Mouse (Mus musculus): ENCODE measurements at regions not wholly inside any gene's neighbourhood (a gene's known extent, or its start where the extent isn't known, plus 50 kb on each side); places are given as distances from the start of the nearest gene placed in this dataset.

DNA sequence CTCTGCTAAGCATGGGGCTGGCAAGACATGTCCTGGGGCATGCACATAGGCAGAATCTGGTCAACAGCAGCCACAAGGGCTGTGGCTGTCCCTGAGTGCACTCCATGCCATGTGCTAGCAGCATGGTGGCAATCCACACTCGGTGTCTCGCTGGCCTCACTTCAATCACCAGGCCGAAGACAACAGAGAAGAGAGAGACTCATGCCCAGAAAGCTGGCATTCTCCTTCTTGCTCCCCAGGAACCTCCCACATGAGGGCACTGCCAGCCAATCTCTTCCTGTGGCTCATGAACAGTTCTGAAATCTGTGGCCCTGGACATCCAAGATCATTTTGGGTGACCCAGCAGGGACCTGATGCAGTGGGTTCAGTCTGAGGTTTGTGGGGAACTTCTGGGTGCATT is 74.5 kb upstream of the Gm26897 start:
- TF ChIP-seq CTCF (IDR thresholded peaks at IDR 0.05; ENCODE audit: borderline replicate concordance, insufficient read depth, low read depth, low read length): no peak
- TF ChIP-seq POLR2A (IDR thresholded peaks at IDR 0.05; ENCODE audit: borderline replicate concordance, insufficient read depth, low read length): no peak
